Mouse (Mus musculus) frontal cortex, postnatal 36 days (tissue): Measurements from ENCODE around the gene Anp32e.
"Not testable (repeated sequence)": the region's sequence is repeated elsewhere in the genome, so short reads cannot be mapped to it uniquely, and the experiment has no call there.

ENCODE experiments used
- DNase-seq, 2 experiments: peaks; one replicate each; pipeline ENCODE4 v3.0.0; 2022; ENCODE audit warnings: low spot score in 2 of 2

Gene Anp32e

DNA sequence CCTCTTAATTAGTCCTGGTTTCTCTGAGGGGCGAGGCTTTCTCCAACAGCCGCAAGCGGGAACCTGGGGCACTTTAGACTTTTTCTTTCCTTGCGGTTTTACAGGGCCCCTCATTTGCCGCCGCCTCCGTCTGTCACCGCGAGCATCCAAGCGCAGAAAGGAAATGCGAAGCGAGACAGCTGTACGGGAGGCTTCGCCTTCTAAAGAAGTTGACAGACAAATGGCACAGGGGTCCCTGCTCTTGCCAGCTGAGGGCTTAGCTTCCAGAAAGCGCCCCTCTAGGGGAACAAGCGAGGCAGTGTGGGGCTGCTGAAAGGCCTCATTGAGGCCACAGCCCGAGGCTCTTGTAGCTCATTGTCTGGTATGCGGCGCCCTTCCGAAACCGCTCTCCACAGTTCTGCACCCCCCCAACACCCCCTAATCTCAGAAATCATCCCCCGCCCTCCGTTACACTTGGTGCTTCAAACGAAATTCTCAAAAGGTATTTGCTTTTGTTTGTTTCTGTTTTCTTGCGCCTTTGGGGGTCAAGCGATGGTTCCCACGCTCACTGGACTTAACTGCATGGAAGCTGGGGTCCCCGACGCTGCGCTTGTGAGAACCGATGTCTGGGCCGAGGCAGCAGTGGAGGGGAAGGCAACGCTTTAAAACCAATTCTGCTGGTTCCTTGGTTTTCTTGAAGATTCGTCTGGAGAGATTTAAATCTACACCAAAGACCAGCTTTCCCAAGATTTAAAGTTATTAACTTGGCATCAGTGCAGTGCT is 44.0 kb downstream of the Anp32e start:
- no peak for DNase-seq

DNA sequence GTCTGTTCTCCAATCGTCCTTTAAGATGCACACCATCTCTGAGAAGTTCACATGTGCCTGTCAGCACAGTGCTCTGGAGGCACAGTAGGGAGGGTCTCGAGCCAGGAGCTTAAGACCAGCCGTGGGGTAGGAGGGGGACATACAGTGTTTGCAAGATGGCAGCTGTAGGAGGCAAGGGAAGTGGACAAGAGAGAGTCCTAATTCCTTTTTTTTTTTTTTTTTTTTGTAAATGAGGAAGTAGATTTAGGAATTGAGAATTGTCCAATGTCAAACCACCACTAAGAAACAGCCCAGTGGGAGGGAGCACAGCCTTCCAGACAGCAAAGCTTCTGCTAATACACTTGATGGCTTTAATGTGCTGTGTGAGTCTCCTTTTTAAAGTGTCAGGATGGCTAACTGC is 48.0 kb downstream of the Anp32e start:
- no peak for DNase-seq

DNA sequence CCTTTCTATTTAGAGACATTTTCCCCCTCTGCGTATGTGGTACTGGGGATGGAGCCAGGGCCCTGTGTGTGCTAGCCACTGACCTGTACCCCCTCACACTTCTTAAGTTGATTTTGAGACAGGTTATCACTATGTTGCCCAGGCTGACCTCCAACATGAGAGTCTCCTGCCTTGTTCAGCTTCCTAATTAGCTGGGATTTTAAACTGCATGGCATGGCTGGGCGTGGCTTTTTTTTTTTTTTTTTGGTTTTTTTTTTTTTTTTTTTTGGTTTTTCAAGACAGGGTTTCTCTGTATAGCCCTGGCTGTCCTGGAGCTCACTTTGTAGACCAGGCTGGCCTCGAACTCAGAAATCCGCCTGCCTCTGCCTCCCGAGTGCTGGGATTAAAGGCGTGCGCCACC is 48.5 kb downstream of the Anp32e start:
- not testable (repeated sequence) for DNase-seq

DNA sequence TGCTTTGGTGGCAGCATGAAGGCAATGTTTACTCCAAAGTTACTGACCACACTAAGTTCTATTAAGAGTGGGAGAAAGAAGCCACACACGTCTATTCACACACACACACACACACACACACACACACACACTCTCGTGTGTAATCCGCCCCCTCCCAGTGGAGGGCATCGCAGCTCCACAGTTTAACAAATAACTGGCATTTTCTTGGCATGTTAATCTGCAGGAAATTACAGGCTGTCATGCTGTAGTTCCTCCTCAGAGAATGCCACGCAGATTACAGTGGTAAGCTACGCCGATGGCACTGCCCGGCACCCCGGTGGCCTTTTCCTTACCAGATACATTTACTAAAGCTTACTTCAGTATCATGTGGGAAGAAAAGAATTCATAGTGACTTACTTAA is 49.2 kb downstream of the Anp32e start:
- DNase-seq = no peak

DNA sequence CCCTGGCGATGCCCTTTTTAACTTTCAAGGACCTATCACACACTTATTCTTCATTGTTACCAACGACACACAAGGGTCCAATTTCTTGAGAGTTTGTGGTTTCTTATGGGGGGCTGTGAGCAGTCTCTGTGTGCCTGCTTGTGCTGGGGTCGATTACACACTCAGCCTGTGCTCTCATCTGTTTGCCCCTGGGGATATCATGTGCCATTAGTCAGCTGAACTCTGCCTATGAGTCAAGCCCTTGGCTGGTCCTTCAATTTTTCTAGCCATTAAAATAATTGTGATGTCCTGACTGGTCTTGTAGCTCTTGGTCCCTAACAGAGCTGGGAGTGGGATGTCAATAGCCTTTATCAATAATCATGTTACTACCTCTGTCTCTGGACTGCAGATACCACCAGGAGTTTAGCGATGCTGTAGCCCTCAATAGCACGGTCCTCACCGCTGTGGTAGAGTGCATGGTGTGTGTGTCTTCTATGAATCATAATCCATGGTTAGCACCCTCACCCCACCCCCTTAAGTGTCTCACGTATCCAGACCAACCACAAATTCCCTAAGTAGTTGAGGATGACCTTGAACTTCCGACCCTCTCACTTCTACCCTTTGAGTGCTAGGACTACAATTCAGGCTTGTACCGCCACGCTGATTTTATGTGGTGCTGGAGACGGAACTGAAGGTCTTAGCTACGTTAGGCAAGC is 51.4 kb downstream of the Anp32e start:
- no peak for DNase-seq

DNA sequence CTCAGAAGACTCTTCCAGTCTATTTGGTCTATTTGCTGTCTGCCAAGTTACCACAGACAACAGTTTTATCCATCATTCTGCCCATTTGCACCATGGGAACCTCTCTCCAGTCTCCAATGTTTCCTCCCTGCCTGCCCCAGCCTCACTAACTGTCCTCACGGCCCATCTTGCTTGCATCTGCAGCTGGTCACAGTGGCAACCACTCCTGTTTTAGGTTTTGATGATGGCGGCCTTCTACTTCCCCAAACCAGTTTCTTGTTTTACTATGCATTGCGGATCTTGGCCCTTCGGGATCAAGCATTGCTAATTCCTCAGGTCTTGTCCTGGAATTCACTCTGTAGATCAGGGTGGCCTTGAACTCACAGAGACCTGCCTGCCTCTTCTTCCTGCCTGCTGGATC is 53.1 kb downstream of the Anp32e start:
- no peak for DNase-seq

DNA sequence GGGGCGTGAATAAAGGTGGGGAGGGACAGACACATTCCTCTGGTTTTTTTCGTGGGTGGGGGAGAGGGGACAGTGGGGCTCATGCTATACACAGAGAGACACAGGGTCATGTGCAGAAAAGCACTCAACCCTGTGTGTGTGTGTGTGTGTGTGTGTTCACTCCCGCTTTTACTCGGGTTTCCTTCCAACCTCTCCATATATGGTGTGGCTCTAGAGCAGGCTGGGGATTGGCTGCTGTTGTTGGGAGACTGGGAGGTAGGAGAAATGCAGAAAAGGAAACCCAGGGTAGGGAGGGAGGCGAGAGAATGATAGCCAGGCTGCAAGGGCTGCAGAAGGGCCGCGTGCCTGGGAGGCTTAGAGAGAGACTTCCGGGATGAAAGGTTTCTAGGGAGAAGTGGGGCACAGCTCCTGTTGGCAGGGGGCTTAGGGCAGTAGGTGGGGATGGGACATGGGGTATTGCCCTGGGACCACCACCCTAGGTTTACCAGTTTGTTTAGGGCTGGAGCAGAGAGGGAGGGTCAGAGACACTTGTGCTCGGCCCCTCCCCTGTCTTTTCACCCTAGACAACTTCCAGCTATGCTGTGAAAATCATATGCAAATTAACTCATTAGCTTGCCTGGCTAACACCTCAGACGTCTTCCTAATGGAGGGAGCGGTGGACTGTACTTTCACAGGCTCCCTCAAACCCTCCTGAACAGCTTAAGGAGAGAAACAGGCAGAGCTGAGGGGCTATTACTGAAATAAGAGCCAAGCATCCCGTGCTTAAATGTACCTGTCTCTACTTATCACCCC is 56.4 kb downstream of the Anp32e start:
- peak; percentile 63 to 74 for DNase-seq

DNA sequence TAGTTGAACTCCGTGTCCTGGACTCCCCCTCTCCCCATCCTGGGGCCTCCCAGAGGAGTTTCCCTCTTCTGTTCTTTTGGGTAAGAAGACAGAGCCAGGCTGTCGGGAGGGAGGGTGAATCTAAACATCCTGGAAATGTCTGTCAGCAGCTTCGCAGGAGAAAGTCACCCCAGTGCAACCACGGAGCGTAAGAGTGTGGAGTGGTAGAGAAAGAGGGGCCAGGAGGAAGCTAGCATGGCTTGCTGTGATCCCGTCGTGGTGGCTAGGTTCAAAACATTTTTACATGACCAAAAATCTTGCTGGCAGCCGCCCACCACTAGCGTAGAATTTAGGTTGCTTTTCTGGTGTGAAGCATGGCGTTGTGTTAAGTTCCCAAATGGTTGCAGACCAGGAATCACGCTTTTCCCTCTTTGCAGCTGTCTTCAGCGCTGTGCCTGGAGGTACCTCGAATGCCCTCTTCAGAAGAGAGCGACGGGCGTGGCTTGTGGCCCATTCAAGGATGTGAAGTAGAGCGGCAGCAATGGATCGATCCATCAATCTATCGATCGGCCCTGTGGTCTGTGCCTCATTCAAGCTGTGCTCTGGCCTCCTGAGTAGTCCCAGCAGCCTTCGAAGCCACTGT is 57.1 kb downstream of the Anp32e start:
- peak; percentile 73 to 90 for DNase-seq

DNA sequence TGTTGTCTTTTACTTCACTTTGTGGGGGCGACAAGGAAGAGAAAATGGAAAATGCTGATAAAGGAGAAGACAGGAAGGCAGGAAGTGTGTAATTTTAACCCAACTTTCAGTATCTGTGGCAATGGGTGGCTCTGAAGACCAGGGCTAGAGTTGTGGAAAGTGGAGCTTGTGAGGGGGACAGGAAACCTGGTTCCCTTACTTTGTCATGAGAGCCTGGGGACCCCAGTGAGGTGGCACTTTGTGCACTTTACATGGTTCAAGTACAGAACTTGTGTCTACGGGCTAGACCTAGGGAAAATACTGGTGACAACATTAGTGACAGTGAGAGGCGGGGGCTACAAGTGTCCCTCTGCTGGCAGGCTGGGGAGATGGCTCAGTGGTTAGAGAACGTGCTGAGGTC is 57.9 kb downstream of the Anp32e start:
- DNase-seq = no peak

DNA sequence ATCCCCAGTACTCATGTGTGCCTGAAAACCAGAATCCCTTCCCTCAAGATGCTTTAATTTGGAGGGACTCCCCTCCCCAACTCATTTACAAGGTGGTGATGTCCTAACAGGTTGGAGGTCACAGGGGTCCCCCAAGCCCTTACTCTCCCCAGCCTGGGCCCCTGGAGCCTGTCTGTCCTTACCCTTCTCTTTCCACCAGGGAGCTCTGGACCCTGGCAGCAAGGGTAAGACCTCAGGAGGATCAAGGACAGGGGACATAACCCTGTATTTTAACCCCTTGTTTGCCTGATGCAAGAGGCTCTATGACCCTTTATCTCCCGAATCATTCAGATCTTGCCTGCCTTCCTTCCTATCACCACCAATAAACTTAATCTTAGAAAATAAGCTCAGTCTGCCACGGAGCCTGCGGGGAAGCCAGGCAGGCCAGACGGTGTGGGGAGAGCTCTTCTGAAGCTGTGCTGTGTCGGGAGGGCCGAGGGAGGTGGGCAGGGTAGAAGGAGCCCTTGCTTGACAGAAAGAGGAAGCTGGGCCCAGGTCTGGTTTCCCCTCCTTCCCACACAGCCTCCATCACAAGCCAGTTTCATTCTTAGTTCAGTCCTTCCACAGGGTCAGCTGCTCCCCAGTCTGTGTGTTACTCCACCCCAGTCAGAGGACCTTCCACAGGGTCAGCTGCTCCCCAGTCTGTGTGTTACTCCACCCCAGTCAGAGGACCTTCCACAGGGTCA is 58.5 kb downstream of the Anp32e start:
- DNase-seq = peak in 1 of 2 experiments; percentile 35

DNA sequence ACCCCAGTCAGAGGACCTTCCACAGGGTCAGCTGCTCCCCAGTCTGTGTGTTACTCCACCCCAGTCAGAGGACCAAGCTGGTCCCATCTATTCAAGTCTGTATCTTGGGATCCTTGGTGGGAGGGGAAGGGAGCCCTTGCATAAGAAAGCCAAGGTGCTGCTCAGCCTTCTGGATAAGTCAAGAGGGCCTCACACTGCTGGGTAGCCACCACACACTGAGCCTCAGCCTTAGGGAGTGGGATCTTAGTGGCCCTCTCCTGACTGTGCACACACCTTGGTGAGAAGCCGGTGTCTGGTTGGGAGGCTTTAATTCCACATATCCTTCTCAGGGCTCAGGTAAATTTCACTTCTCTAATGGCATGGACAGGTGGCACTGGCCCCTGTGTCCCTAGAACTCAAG is 59.1 kb downstream of the Anp32e start:
- DNase-seq = no peak

DNA sequence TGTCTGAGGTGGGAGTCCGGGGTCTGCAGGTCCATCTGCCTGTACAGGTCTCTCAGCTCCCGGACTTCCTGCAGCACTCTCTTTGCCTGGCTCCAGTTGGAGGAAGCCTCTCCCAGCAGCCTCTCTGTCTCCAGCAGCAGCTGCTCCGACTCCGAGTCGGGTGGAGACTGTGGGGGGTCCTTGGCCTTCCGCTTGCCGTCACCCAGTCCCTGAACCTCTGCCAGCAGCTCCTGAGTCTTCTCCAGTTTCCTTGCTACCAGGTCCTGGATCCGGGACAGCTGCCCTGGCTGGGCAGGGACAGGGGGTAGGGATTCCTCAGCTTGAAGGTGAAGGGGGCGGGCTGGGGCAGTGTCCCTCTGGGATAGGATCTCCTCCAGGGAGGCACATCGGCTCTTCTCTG is 59.9 kb downstream of the Anp32e start:
- DNase-seq = no peak

DNA sequence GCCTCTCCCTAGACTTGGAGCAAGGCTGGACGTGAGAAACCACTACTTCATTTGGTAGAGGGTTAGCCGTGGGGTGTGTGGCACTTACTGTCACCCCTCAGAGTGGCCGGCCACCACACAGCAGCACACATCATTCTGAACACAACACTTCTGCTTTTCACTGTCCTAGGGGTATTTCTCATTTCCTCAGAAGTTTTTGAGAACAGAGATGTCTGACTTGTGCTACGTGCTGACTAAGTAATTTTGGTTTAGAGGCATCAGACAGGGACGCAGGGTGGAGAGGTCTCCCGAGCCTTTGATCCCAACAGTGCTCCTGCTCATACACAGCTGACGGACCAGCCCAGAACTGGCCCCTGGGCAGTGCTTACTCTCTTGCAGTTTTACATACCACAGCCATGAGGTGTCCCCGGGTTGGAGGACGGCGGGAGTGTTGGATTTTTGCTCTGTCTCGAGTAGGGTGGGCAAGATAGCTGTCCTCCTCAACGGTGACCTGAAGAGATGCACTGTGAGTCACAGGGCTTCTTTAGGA is 61.4 kb downstream of the Anp32e start:
- no peak for DNase-seq

DNA sequence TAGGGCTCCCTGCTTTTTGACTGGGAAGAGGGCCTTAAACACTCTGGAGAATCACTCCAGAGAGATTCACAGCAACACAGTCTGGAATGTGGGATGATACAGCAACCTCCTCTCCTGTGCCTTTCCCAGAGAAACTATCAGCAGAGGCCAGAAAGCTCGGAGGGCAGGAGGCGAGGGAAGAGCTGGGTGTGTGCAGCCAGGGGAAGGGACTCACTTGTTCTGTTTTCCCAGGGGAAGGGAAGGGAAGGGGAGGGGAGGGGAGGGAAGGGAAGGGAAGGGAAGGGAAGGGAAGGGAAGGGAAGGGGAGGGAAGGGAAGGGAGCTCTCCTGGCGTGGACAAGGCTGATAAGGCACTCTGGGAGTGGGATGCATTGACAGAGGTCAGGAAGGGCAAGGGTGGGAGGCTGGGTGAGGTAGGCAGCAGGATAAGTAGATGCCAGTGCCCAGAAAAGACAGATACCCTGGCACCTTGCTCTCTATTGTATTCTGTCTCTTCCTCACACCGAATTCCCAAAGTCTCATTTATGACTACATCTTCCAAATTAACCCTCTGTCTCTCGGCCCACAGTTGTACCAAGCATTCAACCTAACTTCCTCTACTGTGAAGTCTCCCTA is 64.1 kb downstream of the Anp32e start:
- DNase-seq = peak in 1 of 2 experiments; percentile 39

DNA sequence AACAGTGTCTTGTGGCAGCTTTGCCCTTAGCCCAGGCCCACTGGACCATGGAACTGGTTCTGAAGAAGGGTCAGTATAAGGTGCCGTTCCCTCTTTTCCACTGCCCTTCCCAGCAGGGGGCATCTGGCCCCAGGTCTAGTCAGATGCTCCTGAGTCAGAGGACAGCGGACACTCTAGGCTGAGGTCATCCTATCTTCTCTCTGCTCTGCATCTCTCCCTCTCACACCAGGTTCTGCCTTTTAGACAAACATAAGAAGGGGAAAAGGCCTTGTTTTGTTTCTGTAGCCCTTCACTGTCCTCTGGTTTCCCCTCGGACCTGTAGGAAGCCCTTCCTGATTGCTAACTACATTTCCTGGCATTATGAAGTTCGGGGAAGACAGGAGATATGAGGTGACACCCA is 64.8 kb downstream of the Anp32e start:
- no peak for DNase-seq

DNA sequence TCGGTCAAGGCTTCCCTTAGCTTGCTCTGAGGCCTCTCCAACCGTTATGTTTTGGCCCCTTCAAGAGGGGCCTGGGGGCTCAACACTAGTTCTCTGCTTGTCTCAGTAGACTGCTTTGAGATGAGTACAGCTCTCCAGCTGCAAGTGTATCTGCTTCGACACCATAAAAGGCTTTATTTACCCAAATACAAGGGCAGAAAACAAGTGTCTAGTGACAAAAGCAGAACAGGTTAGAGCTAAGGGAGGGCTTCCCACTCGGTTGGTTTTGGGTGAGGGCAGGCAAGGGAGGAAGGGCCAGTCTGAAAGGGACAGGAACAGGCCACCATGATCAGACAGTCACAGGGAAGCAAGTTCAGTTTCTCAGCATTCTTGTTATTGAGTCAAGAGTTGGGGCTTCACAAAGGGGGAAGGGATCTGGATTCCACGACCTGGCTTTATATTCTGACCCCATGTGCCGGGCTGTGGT is 65.4 kb downstream of the Anp32e start:
- peak in 1 of 2 experiments; percentile 40 for DNase-seq

DNA sequence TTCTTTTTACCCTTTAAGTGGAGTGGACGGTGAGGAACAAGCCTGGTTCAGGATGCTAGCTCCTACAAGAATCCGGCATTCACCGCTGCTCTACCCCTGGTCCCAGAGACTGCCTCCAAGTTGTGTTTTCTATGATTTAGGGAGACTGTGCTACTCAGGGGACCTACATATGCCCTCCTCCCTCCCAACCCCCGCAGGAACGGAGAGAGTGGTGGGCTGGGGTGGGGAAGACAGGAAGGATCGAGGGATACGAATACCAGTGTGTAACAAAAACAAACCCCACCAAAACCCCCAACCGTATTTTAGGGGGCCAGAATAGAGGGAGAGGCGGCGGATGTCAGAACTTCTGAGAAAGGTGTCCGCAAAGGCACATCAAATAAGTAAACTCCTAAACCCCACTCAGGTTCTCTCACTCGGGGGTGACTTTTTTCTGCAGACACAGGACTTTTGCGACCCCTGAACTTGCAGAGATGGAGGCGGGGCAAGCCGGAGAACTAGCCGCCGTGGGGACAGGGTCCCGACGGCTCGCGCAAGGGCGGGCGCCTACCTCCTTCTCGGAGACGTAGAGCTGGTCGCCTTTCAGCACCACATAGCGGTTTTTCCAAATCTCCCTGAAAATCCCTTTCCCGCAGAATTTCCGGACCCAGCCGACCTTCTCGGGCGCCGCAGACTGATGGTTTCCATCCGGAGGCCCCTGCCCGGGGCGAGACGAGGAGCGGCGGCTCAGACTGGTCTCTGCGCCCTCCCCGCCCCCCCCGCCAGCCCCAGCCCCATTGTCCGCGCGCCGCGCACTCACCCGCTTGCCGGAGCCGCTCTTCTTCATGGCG is 66.1 kb downstream of the Anp32e start:
- peak in 1 of 2 experiments; percentile 68 for DNase-seq

DNA sequence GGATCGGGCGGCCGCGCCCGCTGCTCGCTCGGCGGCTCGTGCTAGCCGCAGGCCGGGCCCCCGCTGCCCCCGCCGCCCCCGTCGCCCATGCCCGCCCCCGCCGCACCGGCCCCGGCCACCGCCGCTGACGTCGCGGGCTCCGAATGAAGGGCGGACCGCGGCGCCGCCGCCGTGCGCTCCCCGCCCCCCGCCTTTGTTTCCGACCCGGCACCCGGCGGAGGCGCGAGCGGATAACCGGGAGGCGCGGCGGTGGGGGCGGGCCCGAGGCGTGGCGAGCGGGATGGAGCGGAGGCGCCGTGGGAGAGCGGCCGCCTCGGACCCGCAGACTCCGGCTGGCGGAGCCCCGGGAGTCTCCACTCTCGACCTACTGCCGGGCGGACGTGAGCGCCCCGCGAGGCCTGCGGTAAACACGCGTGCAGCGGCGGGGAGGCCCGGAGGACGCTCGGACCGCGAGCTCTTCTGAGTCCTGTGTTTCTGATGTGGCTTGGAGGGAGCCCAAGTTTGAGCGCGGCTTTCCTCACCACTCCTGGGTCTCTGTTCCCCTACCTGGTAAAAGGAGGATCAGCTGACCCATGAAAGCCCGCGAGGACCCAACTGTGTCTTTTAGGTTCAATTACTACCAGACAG is 66.9 kb downstream of the Anp32e start, which contains the start of gene Plekho1:
Plekho1 (minus strand) TSS at position 200 of the 627 bp plus-strand sequence.
- DNase-seq = peak; percentile 68 to 74

DNA sequence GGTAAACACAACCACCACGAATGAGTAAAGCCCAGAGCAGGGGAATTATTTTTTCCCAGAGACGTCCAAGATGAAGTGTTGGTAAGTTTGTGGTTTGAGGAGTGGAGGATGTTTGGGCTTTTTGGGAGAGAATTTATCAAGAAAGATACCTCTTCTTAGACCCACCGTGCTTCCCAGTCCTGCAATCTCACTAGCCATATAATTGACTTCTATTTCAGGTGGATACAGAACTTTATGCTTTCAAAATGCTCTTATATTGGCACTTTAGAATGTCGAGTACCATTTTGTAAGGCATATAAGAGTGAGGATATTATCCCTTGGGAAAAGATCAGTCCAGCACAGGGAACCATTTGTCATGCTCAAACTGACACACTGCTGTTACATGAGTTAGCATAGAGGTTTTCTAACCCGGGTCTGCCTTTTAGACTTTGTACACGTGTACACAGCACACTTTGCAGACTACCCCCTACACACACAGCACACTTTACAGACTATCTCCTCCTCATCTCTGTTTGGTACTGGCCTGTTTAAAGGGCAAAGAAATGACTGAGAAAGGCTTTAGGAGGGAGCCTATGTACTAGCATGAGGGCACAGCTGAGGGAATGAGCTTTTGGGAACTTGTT is 67.5 kb downstream of the Anp32e start:
- DNase-seq = no peak
